Mouse (Mus musculus) MEL (cell line): Measurements from ENCODE around the gene Mael.

Source experiments
- CTCF ChIP-seq, 3 experiments: IDR thresholded peaks in 2 of 3; conservative IDR thresholded peaks in 1 of 3; 2 replicates each; pipeline ENCODE4 v1.5.1; 2011 to 2012; ENCODE audit warnings: low read length in 3 of 3, low read depth in 2 of 3, mild to moderate bottlenecking in 2 of 3, improper control_type of control experiment in 1 of 3, inconsistent platforms in 1 of 3, mixed read lengths in 1 of 3, moderate library complexity in 1 of 3; ENCODE audit not compliant: control insufficient read depth in 1 of 3, insufficient read depth in 1 of 3, poor library complexity in 1 of 3, severe bottlenecking in 1 of 3
- E2F4 ChIP-seq: IDR thresholded peaks from 2 replicates; pipeline ENCODE4 v1.6.1; 2011; ENCODE audit warnings: low read depth, low read length, improper control_type of control experiment, borderline replicate concordance
- EP300 ChIP-seq, 2 experiments: IDR thresholded peaks; 2 replicates each; pipeline ENCODE4 v1.6.1; 2011; ENCODE audit warnings: improper control_type of control experiment in 2 of 2, low read length in 2 of 2, low read depth in 1 of 2, mild to moderate bottlenecking in 1 of 2
- GATA1 ChIP-seq: IDR thresholded peaks from 2 replicates; pipeline ENCODE4 v1.6.1; 2011; ENCODE audit warnings: low read depth, low read length, improper control_type of control experiment
- KAT2A ChIP-seq: conservative IDR thresholded peaks from 2 replicates; pipeline ENCODE4 v1.6.1; 2012; ENCODE audit warnings: low read depth, low read length, improper control_type of control experiment, inconsistent platforms
- MAX ChIP-seq: IDR thresholded peaks from 2 replicates; pipeline ENCODE4 v1.6.1; 2011; ENCODE audit warnings: low read length, improper control_type of control experiment
- MYC ChIP-seq: IDR thresholded peaks from 2 replicates; pipeline ENCODE4 v1.6.1; 2011; ENCODE audit warnings: low read depth, mild to moderate bottlenecking, low read length, improper control_type of control experiment, moderate library complexity
- NRF1 ChIP-seq: IDR thresholded peaks from 2 replicates; pipeline ENCODE4 v1.6.1; 2014; ENCODE audit warnings: low read depth, mild to moderate bottlenecking, inconsistent platforms, low read length, improper control_type of control experiment, moderate library complexity; ENCODE audit not compliant: poor library complexity, insufficient read depth, severe bottlenecking
- POLR2A ChIP-seq, 2 experiments: IDR thresholded peaks; 2 replicates each; pipeline ENCODE4 v1.6.1; 2011 to 2012; ENCODE audit warnings: low read length in 2 of 2, mild to moderate bottlenecking in 2 of 2, control low read depth in 1 of 2, improper control_type of control experiment in 1 of 2, low read depth in 1 of 2, moderate library complexity in 1 of 2; ENCODE audit not compliant: control insufficient read depth in 1 of 2, insufficient read depth in 1 of 2, poor library complexity in 1 of 2
- SIN3A ChIP-seq: IDR thresholded peaks from 2 replicates; pipeline ENCODE4 v1.6.1; 2012; ENCODE audit warnings: low read length, improper control_type of control experiment, inconsistent platforms
- TBP ChIP-seq: IDR thresholded peaks from 2 replicates; pipeline ENCODE4 v1.8.0; 2011; ENCODE audit warnings: low read depth, low read length, improper control_type of control experiment
- UBTF ChIP-seq: IDR thresholded peaks from 2 replicates; pipeline ENCODE4 v1.6.1; 2012; ENCODE audit warnings: low read depth, mild to moderate bottlenecking, inconsistent platforms, low read length, improper control_type of control experiment, moderate library complexity, borderline replicate concordance; ENCODE audit not compliant: insufficient read depth
- USF1 ChIP-seq: IDR thresholded peaks from 2 replicates; pipeline ENCODE4 v1.6.1; 2014; ENCODE audit warnings: low read depth, mild to moderate bottlenecking, inconsistent platforms, low read length, improper control_type of control experiment, moderate library complexity

DNA sequence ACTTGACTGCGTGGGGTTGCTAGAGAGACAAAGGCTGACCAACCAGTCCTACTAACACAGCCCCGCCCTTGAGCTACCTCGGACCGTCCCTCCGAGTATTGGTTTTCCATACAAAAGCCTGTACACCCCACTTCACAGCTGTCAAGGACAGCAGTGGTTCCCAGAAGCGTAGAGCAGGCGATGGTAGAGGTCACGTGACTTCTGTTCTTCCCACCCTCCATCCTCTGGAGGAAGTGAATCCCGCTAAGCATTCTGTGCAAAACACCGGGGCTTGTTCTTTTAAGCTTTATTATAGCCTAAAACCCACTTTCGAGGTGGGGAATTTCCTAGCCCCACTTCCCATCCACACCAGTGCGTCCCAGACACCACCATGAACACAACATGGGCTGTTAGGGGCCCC is 80.8 kb downstream of the Mael start:
- TF ChIP-seq POLR2A (IDR thresholded peaks at IDR 0.05; ENCODE audit: control insufficient read depth in 1 of 2, insufficient read depth in 1 of 2, low read depth in 1 of 2, low read length in 2 of 2, poor library complexity in 1 of 2) (no peak), CTCF (IDR thresholded peaks at IDR 0.05 in 2 of 3, conservative IDR thresholded peaks at IDR 0.05 in 1 of 3; ENCODE audit: control insufficient read depth in 1 of 3, insufficient read depth in 1 of 3, low read depth in 2 of 3, low read length in 3 of 3, poor library complexity in 1 of 3, severe bottlenecking in 1 of 3) (no peak), EP300 (IDR thresholded peaks at IDR 0.05; ENCODE audit: low read depth in 1 of 2, low read length in 2 of 2) (no peak), E2F4 (no peak), NRF1 (no peak), GATA1 (no peak), TBP (no peak), UBTF (no peak), MAX (no peak), SIN3A (no peak), USF1 (no peak), KAT2A (no peak), MYC (no peak)
